Mouse (Mus musculus) layer of hippocampus, adult 9-10 months (tissue): ENCODE measurements around the gene Cp.
"Not testable (repeated sequence)": the region's sequence is repeated elsewhere in the genome, so short reads cannot be mapped to it uniquely, and the experiment has no call there.

ENCODE experiments used
- DNase-seq: peaks from one replicate; pipeline ENCODE4 v3.0.0; 2022; ENCODE audit warnings: low spot score

Gene Cp

GRCm38 (mm10) chr3:20007275-20007674 lies 50.4 kb downstream of the Cp start:
- DNase-seq: no peak

- DNase-seq: no peak
Measured at GRCm38 (mm10) chr3:20007759-20008158, 50.9 kb downstream of the Cp start.

- no peak for DNase-seq
Measured at GRCm38 (mm10) chr3:20010464-20010863, 53.6 kb downstream of the Cp start.

- DNase-seq: not testable (repeated sequence)
Measured at GRCm38 (mm10) chr3:20010905-20011304, 54.1 kb downstream of the Cp start.

- no peak for DNase-seq
Measured at GRCm38 (mm10) chr3:20014454-20014853, 57.6 kb downstream of the Cp start.

GRCm38 (mm10) chr3:20018076-20018475 lies 61.2 kb downstream of the Cp start:
- no peak for DNase-seq

- no peak for DNase-seq
Measured at GRCm38 (mm10) chr3:20023832-20024231, 67.0 kb downstream of the Cp start.

- no peak for DNase-seq
Measured at GRCm38 (mm10) chr3:20026481-20026880, 69.6 kb downstream of the Cp start.

GRCm38 (mm10) chr3:20026996-20027689 lies 70.3 kb downstream of the Cp start:
- peak; percentile 22 for DNase-seq

- DNase-seq: no peak
Measured at GRCm38 (mm10) chr3:20027788-20028187, 70.9 kb downstream of the Cp start.

GRCm38 (mm10) chr3:20028640-20029039 lies 71.8 kb downstream of the Cp start:
- no peak for DNase-seq

GRCm38 (mm10) chr3:20030807-20031206 lies 74.0 kb downstream of the Cp start:
- DNase-seq: no peak

- no peak for DNase-seq
Measured at GRCm38 (mm10) chr3:20033761-20034718, 77.2 kb downstream of the Cp start.

GRCm38 (mm10) chr3:20034719-20035404 lies 78.0 kb downstream of the Cp start, which contains the start of gene Hps3:
Hps3 (minus strand) TSS chr3:20035315.
- DNase-seq: peak; percentile 69

- no peak for DNase-seq
Measured at GRCm38 (mm10) chr3:20036069-20036468, 79.2 kb downstream of the Cp start.

GRCm38 (mm10) chr3:20041461-20041860 lies 84.6 kb downstream of the Cp start:
- not testable (repeated sequence) for DNase-seq

- DNase-seq: not testable (repeated sequence)
Measured at GRCm38 (mm10) chr3:20044736-20045135, 87.9 kb downstream of the Cp start.

GRCm38 (mm10) chr3:20057306-20058196 lies 100.7 kb downstream of the Cp start, which contains the start of gene Hltf:
Hltf (plus strand) TSS chr3:20057811.
- peak; percentile 96 for DNase-seq

- no peak for DNase-seq
Measured at GRCm38 (mm10) chr3:20058197-20058541, 101.3 kb downstream of the Cp start.
